Mouse (Mus musculus): ENCODE data around the gene Prrg2. TPM values are rescaled to one million over a fixed set of nuclear protein-coding genes. Genes with fewer than 3 reads are reported as not detected.

Gene Prrg2
- polyA plus RNA-seq, 1 experiment from 2014 or later, result 17.8 TPM

DNA sequence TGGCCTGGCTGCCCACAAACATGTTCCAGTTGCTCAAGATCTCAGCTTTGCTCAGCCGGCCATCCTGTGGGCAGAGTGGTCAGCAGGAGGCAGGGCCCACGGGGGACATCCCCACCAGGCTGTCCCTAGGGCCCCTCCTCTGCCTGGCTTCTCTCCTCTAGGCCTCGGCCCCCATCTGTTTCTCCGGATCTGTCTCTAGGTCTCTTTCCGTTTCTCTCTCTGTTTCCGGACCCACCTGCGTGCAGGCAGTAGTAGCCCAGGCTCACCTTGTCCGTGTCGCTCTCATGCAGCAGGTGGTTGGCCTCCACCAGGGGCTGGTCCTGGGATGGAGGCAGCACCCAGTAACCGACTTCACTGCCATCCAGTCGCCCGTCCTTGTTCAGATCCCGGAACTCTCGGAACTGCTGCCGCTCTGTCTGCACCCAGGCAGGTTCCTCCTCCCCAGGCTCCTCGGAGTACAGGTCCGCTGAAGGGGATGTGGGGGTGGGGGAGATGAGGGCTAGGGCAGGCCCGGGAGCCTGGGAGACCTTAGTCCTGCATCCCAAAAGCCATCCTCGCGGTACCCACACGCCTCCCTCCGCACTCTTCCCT is 20.9 kb upstream of the Prrg2 start:
- no peak overlapping the region for H3K4me3 ChIP-seq
- peaks cover 44% of the 10 kb centered on the region for H3K36me3 ChIP-seq
- H3K9ac ChIP-seq, result 0 out of 2 replicates have a peak overlapping the region, but pooled peaks have one; percentile 14
- WGBS, result 86% methylated on average over 22 of the region's 22 CpGs
- no peak overlapping the region for H3K27ac ChIP-seq
- H3K27me3 ChIP-seq, result no peaks in the 10 kb centered on the region
- no peaks in the 10 kb centered on the region for H3K9me3 ChIP-seq (replicated peaks)
- H3K4me2 ChIP-seq (replicated peaks), result no peak overlapping the region
- ATAC-seq (ENCODE audit: low FRiP score), result no peak
- H3K4me1 ChIP-seq, result peaks cover 3% of the 10 kb centered on the region; the same call in 1 of the 2 replicates

DNA sequence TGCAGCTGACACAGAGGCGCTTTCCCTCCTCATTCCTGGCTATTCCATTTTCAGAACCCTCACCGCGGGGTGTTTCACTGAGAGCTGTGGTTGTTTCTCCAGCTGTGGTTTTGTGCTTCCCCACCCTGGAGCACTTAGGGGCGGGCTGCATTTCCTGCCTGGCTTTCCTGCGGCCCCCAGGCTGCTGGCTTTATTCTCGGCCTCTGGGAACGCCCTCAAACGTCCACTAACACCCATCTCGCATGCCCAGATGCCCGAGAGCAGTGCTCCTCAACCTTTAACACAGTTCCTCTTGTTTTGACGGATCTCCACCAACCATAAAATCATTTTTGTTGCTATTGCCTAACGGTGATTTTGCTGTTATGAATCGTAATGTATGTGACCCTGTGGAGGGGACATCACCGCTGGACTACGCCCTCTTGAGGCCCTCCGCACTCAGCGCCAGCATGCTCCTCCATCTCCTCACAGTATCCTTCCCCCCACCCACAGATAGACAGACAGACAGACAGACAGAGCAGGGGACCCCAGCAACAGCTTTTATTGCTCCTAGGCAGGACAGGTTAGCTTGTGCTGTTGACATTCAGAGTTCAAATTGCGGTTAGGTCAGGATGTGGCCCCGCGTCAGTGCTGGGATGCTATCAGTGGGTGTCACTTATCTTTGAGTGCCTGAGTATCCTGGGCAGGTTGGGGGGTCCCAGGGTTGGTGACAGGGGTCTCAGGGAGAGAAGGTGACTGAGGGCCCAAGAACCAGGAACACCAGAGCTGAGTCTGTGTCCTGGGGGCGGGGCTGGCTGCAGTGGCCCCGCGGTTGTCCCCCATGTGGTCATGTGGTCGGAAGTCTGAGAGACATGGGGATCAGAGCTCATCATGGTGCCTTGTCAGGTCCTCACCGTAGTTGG is 20.2 kb upstream of the Prrg2 start:
- H3K27me3 ChIP-seq, result no peaks in the 10 kb centered on the region
- 68% methylated on average over 25 of the region's 25 CpGs for WGBS
- no peak for ATAC-seq (ENCODE audit: low FRiP score)
- peaks cover 3% of the 10 kb centered on the region; the same call in 1 of the 2 replicates for H3K4me1 ChIP-seq
- H3K27ac ChIP-seq, result peak overlapping the region; percentile 52
- no peaks in the 10 kb centered on the region for H3K9me3 ChIP-seq (replicated peaks)
- no peak overlapping the region for H3K9ac ChIP-seq
- no peak overlapping the region for H3K4me3 ChIP-seq
- H3K4me2 ChIP-seq (replicated peaks), result no peak overlapping the region
- H3K36me3 ChIP-seq, result peaks cover 39% of the 10 kb centered on the region

DNA sequence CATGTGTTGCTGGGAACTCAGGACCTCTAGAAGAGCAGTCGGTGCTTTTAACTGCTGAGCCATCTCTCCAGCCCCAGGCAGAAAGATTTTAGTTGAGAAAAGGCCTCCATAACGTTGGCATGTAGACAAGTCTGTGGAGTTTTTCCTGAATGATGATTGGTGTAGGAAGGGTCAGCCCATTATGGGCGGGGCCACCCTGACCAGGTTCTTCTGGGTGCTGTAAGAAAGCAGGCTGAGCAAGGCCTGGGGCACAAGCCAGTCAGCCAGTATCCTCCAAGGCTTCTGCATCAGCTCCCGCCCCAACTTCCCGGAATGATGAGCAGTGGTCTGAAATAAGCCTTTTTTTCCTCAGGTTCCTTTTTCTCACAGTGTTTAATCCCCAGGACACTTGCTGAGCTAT is 18.5 kb upstream of the Prrg2 start:
- H3K27ac ChIP-seq, result no peak overlapping the region
- WGBS, result 49% methylated on average over 5 of the region's 5 CpGs
- H3K9ac ChIP-seq, result no peak overlapping the region
- no peak overlapping the region for H3K4me2 ChIP-seq (replicated peaks)
- peaks cover 38% of the 10 kb centered on the region for H3K36me3 ChIP-seq
- H3K9me3 ChIP-seq (replicated peaks), result no peaks in the 10 kb centered on the region
- no peak for ATAC-seq (ENCODE audit: low FRiP score)
- H3K4me3 ChIP-seq, result no peak overlapping the region
- H3K27me3 ChIP-seq, result no peaks in the 10 kb centered on the region
- H3K4me1 ChIP-seq, result peaks cover 3% of the 10 kb centered on the region; the same call in 1 of the 2 replicates

DNA sequence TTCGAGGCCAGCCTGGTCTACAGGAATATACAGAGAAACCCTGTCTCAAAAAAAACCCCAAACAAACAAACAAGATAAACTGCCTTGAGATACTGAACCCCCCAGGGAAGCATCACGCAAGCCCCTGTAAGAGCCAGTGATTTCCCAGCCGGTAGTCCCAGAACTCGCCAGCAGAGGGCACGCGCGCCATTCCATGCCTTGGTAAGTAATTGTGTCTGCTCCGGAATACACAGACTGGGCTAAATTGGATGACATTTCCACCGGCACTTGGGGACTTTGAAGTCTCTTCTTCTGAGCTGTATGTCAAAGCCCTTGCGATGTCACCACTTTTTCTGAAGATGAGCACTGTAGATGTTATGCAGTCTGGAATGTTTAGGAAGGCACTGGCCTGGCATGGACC is 17.4 kb upstream of the Prrg2 start:
- 1% methylated on average over 10 of the region's 10 CpGs for whole genome bisulfite sequencing
- Histone ChIP-seq H3K9ac (no peak overlapping the region), H3K9me3 (replicated peaks) (no peaks in the 10 kb centered on the region), H3K27me3 (no peaks in the 10 kb centered on the region), H3K4me3 (no peak overlapping the region), H3K4me1 (peaks cover 3% of the 10 kb centered on the region; the same call in 1 of the 2 replicates), H3K4me2 (replicated peaks) (no peak overlapping the region), H3K36me3 (peaks cover 41% of the 10 kb centered on the region), H3K27ac (no peak overlapping the region)
- ATAC-seq (ENCODE audit: low FRiP score), result peak; percentile 60

DNA sequence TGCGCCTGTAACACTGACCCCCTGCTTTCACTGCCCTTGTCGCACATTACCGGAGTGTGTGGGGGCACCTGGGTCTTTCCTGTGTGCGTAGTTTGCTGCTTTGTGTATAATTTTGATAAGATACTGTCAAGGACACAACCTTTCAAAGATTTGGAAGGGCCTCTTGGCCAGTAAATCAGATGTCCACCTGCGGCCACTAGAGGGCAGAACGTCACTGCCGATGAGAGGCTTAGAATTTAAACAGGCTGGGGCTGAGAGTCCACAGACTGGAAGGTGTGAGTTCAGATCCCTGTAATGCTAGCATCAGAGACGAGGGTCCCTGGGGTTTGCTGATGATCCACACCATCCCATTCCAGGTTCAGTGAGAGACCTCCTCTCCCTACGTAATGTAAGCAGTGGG is 16.0 kb upstream of the Prrg2 start:
- H3K9me3 ChIP-seq (replicated peaks), result no peaks in the 10 kb centered on the region
- H3K27ac ChIP-seq, result no peak overlapping the region
- no peak for ATAC-seq (ENCODE audit: low FRiP score)
- H3K4me3 ChIP-seq, result no peak overlapping the region
- no peaks in the 10 kb centered on the region for H3K27me3 ChIP-seq
- H3K4me1 ChIP-seq, result peaks cover 3% of the 10 kb centered on the region; the same call in 1 of the 2 replicates
- 42% methylated on average over 9 of the region's 9 CpGs for WGBS
- H3K4me2 ChIP-seq (replicated peaks), result no peak overlapping the region
- H3K9ac ChIP-seq, result no peak overlapping the region
- peaks cover 38% of the 10 kb centered on the region for H3K36me3 ChIP-seq

- H3K4me1 ChIP-seq, result 0 out of 2 replicates have a peak, but pooled peaks cover 2% of the 10 kb centered on the region
- 96% methylated on average over 2 of the region's 2 CpGs for WGBS
- no peak overlapping the region for H3K4me3 ChIP-seq
- H3K9ac ChIP-seq, result no peak overlapping the region
- peaks cover 31% of the 10 kb centered on the region for H3K36me3 ChIP-seq
- H3K27ac ChIP-seq, result no peak overlapping the region
- no peak for ATAC-seq (ENCODE audit: low FRiP score)
- H3K27me3 ChIP-seq, result no peaks in the 10 kb centered on the region
- H3K9me3 ChIP-seq (replicated peaks), result no peaks in the 10 kb centered on the region
- H3K4me2 ChIP-seq (replicated peaks), result no peak overlapping the region
Observed at GRCm38 (mm10) chr7:45077829-45078228, 15.4 kb upstream of the Prrg2 start.

GRCm38 (mm10) chr7:45077322-45077721 is 14.8 kb upstream of the Prrg2 start:
- Histone ChIP-seq H3K9me3 (replicated peaks) (no peaks in the 10 kb centered on the region), H3K4me1 (no peaks in the 10 kb centered on the region), H3K36me3 (peaks cover 28% of the 10 kb centered on the region), H3K27me3 (no peaks in the 10 kb centered on the region), H3K27ac (no peak overlapping the region), H3K4me3 (no peak overlapping the region), H3K4me2 (replicated peaks) (no peak overlapping the region), H3K9ac (no peak overlapping the region)
- WGBS, result 90% methylated on average over 14 of the region's 14 CpGs
- ATAC-seq (ENCODE audit: low FRiP score), result no peak

DNA sequence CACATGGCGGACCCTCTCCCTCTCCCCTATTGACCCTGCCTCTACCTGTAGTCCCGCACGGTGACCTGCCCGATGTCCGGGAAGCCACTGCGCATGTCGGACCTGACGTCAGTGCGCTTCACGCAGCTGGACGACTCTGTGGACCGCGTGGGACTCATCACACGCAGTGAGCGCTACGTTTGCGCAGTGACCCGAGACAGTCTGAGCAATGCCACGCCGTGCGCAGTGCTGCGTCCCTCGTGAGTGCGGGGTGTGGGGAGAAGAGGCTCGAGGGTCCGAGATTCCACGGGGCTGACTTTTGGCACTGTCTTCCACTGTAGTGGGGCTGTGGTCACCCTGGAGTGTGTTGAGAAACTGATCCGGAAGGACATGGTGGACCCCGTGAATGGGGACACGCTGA is 14.0 kb upstream of the Prrg2 start:
- H3K27me3 ChIP-seq, result no peaks in the 10 kb centered on the region
- WGBS, result 91% methylated on average over 30 of the region's 30 CpGs
- no peak for ATAC-seq (ENCODE audit: low FRiP score)

GRCm38 (mm10) chr7:45075405-45075804 is 12.9 kb upstream of the Prrg2 start:
- H3K4me3 ChIP-seq, result no peak overlapping the region
- H3K9ac ChIP-seq, result no peak overlapping the region
- H3K27ac ChIP-seq, result no peak overlapping the region
- H3K4me2 ChIP-seq (replicated peaks), result no peak overlapping the region
- no peaks in the 10 kb centered on the region for H3K9me3 ChIP-seq (replicated peaks)
- ATAC-seq (ENCODE audit: low FRiP score), result no peak
- 90% methylated on average over 4 of the region's 4 CpGs for WGBS
- H3K36me3 ChIP-seq, result peaks cover 28% of the 10 kb centered on the region
- H3K4me1 ChIP-seq, result no peaks in the 10 kb centered on the region
- H3K27me3 ChIP-seq, result no peaks in the 10 kb centered on the region

More for the DNA sequence above, 14.0 kb upstream of the Prrg2 start:
- Histone ChIP-seq H3K4me2 (replicated peaks) (no peak overlapping the region), H3K4me1 (no peaks in the 10 kb centered on the region), H3K9ac (no peak overlapping the region), H3K4me3 (no peak overlapping the region), H3K9me3 (replicated peaks) (no peaks in the 10 kb centered on the region), H3K27ac (no peak overlapping the region), H3K36me3 (peaks cover 28% of the 10 kb centered on the region)

DNA sequence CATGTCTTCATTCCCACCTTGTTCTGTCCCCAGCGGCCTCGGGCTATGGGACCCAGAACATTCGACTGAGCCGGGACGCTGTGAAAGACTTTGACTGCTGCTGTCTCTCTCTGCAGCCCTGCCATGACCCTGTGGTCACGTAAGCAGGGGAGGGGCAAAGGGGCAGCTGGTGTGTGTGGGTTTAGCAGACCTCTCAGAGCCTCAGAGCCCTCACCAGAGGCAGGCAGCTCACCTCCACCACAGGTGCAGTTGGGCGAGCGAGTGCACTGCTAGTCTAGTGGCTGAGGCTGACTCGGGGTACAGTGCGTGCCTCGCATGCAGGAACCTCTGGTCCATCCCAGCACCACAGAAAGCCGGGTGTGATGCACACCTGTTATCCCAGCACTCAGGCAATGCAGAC is 11.5 kb upstream of the Prrg2 start:
- Histone ChIP-seq H3K27me3 (no peaks in the 10 kb centered on the region), H3K4me2 (replicated peaks) (no peak overlapping the region), H3K9me3 (replicated peaks) (no peaks in the 10 kb centered on the region), H3K4me1 (no peaks in the 10 kb centered on the region), H3K4me3 (no peak overlapping the region), H3K36me3 (peaks cover 28% of the 10 kb centered on the region), H3K27ac (no peak overlapping the region), H3K9ac (no peak overlapping the region)
- no peak for ATAC-seq (ENCODE audit: low FRiP score)
- 91% methylated on average over 12 of the region's 12 CpGs for WGBS

DNA sequence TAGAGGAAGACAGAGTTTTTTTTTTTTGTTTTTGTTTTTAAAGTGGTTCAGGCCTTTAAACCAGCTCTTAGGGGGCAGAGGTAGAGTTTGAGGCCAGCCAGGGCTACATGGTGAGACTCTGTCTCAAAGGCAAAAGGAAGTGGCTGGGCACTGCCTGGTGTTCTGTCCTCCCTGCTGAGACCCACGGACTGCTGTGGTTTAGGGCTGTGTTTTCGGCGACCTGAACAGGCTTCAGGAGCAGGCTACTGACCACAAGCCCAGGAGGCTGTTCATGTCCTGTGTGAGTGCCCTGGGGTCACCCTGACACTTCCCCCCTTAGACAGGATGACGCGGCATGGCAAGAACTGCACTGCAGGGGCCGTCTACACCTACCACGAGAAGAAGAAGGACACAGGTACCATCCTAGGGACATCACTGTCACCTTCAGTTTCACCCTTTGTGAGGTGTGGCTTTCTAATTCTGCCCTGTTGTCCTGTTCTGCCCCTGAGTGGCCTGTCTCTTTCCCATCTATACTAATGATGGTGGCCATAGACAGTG is 10.8 kb upstream of the Prrg2 start:
- Histone ChIP-seq H3K9me3 (replicated peaks) (no peaks in the 10 kb centered on the region), H3K27ac (no peak overlapping the region), H3K36me3 (peaks cover 28% of the 10 kb centered on the region), H3K4me3 (no peak overlapping the region), H3K4me2 (replicated peaks) (no peak overlapping the region), H3K4me1 (no peaks in the 10 kb centered on the region), H3K27me3 (no peaks in the 10 kb centered on the region), H3K9ac (0 out of 2 replicates have a peak overlapping the region, but pooled peaks have one; percentile 32)
- 84% methylated on average over 7 of the region's 7 CpGs for WGBS
- ATAC-seq (ENCODE audit: low FRiP score), result no peak

DNA sequence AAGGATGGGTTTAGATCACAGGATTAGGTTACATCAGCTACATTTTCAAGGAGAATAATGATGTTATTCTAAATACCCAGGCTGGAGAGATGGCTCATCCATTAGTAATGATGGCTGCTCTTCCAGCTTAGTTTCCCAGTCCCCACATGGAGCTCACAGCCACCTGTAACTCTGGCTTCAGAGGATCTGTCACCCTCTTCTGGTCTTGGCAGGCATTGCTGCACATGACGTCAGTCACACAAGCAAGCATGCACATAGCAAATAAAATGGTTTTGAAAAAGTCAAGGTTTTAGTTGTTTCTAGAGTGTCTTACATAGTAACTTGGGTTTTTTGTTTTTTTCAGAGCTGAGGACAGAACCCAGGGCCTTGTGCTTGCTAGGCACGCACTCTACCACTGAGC is 9.8 kb upstream of the Prrg2 start:
- Histone ChIP-seq H3K4me1 (no peaks in the 10 kb centered on the region), H3K27me3 (no peaks in the 10 kb centered on the region), H3K4me3 (no peak overlapping the region), H3K9ac (no peak overlapping the region), H3K27ac (no peak overlapping the region), H3K9me3 (replicated peaks) (no peaks in the 10 kb centered on the region), H3K36me3 (peaks cover 22% of the 10 kb centered on the region), H3K4me2 (replicated peaks) (no peak overlapping the region)
- no peak for ATAC-seq (ENCODE audit: low FRiP score)
- WGBS, result 79% methylated on average over 2 of the region's 2 CpGs
